Mouse (Mus musculus) brain, embryonic 14.5 days (tissue): ENCODE measurements around the gene Sgf29.

ENCODE experiments used
- CTCF ChIP-seq: fragments of 200-500 bp; IDR thresholded peaks from 2 replicates; pipeline ENCODE4 v1.5.1; 2012; ENCODE audit warnings: inconsistent platforms, mild to moderate bottlenecking, moderate library complexity, borderline replicate concordance; ENCODE audit not compliant: insufficient read depth, insufficient read length; ENCODE audit errors: extremely low read depth
- POLR2A ChIP-seq: fragments of 200-500 bp; IDR thresholded peaks from 2 replicates; pipeline ENCODE4 v1.6.1; 2012; ENCODE audit warnings: mild to moderate bottlenecking, inconsistent platforms, borderline replicate concordance; ENCODE audit not compliant: poor library complexity, insufficient read depth, insufficient read length, severe bottlenecking; ENCODE audit errors: extremely low read depth

GRCm38 (mm10) chr7:126625369-126625768 lies 23.7 kb upstream of the Sgf29 start:
- TF ChIP-seq POLR2A, result no peak
- no peak for TF ChIP-seq CTCF
